9 mouse cellular contexts compared by ENCODE assay signal in the genomic region with DNA sequence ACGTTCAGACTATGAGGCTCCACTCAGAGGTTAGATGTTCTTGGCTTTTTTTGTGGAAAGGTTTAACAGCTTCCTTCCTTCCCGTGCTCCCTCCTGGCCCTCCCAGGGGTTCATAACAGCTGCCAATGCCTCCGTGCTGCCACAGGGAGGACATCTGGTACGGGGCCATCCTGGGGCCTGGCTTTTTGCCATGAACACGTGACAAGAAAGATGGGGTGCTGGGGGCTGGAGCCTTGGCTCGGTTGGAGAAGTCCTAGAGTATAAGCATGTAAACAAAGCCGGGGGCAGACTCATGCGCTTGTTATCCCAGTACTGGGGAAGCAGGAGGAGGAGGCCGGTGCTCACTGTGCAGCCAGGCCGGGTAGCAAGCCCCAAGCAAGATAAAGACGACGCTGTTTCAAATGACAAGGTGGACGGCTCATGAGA.
A peak's percentile ranks its signal among the peaks of the same experiment; 100 is the strongest.
DNase-seq lines count a peak whose midpoint lies in the region; ATAC-seq lines count a peak whose summit lies in the region.
"Had no signal": no experiment of that assay in that cellular context is flagged by ENCODE, and none has a peak within 500 bp of the region (broad histone marks: within the 10 kb centered on the region; RNA-seq: fewer than 3 reads in every experiment).

No protein-coding gene starts in this region.

- ATAC-seq in forebrain, embryonic 11.5 days (replicated peaks; ENCODE audit: low FRiP score): no peak
- peak; percentile 77 for ATAC-seq in intestine, embryonic 15.5 days
- no peak for ATAC-seq in neural tube, embryonic 11.5 days (ENCODE audit: insufficient read depth, low FRiP score, low TSS enrichment)

- H3K27ac ChIP-seq in forebrain, embryonic 10.5 days: peak overlapping the region; percentile 71
- no peak overlapping the region for H3K27ac ChIP-seq in forebrain, embryonic 11.5 days (ENCODE audit: low read depth, low read length)
- peak overlapping the region; percentile 70 for H3K27ac ChIP-seq in intestine, embryonic 15.5 days
- no peak overlapping the region for H3K27ac ChIP-seq in neural tube, embryonic 11.5 days (ENCODE audit: low read depth, low read length)

- H3K4me2 ChIP-seq in forebrain, embryonic 11.5 days (ENCODE audit: low read depth, low read length, severe bottlenecking): no peak overlapping the region
- H3K4me2 ChIP-seq in intestine, embryonic 15.5 days (replicated peaks): 0 out of 2 replicates have a peak overlapping the region, but pooled peaks have one; percentile 9
- no peak overlapping the region for H3K4me2 ChIP-seq in neural tube, embryonic 11.5 days (ENCODE audit: low read depth)

- H3K9me3 ChIP-seq in forebrain, embryonic 10.5 days: peaks cover 5% of the 10 kb centered on the region; the same call in 1 of the 2 replicates
- no peaks in the 10 kb centered on the region for H3K9me3 ChIP-seq in forebrain, embryonic 11.5 days (ENCODE audit: control insufficient read depth, low read length)
- no peaks in the 10 kb centered on the region for H3K9me3 ChIP-seq in intestine, embryonic 15.5 days
- no peaks in the 10 kb centered on the region for H3K9me3 ChIP-seq in neural tube, embryonic 11.5 days (ENCODE audit: control insufficient read depth, low read length)

- WGBS in forebrain, embryonic 10.5 days: 79% methylated on average over 13 of the region's 13 CpGs
- WGBS in forebrain, embryonic 11.5 days: 62% methylated on average over 13 of the region's 13 CpGs
- 22% methylated on average over 13 of the region's 13 CpGs for WGBS in intestine, embryonic 15.5 days
- 46% methylated on average over 13 of the region's 13 CpGs for WGBS in neural tube, embryonic 11.5 days

- H3K4me3 ChIP-seq in forebrain, embryonic 10.5 days: no peak overlapping the region
- H3K4me3 ChIP-seq in forebrain, embryonic 11.5 days (ENCODE audit: low read depth, low read length): no peak overlapping the region
- no peak overlapping the region for H3K4me3 ChIP-seq in intestine, embryonic 15.5 days (replicated peaks)
- H3K4me3 ChIP-seq in neural tube, embryonic 11.5 days (ENCODE audit: low read depth, low read length): no peak overlapping the region

- H3K4me1 ChIP-seq in forebrain, embryonic 10.5 days: peaks cover 28% of the 10 kb centered on the region
- peaks cover 3% of the 10 kb centered on the region for H3K4me1 ChIP-seq in forebrain, embryonic 11.5 days (replicated peaks; ENCODE audit: control insufficient read depth, insufficient read depth, low read length)
- peaks cover 19% of the 10 kb centered on the region; the same call in 1 of the 2 replicates for H3K4me1 ChIP-seq in intestine, embryonic 15.5 days (replicated peaks)
- H3K4me1 ChIP-seq in neural tube, embryonic 11.5 days (ENCODE audit: control insufficient read depth, insufficient read depth, low read length): peaks cover 8% of the 10 kb centered on the region

- no peak for DNase-seq in forebrain, embryonic 10.5 days (ENCODE audit: extremely low spot score, low spot score)
- no peak for DNase-seq in forebrain, embryonic 11.5 days (ENCODE audit: low spot score)
- DNase-seq in cerebellum, adult 8-10 months: peak; percentile 16
- DNase-seq in heart, adult 11 months: peak; percentile 99
- DNase-seq in lung, adult 18-20 months: peak; percentile 84 to 88
- peak; percentile 28 for DNase-seq in neural tube, embryonic 11.5 days (ENCODE audit: low spot score)
- no peak for DNase-seq in frontal cortex, postnatal 36 days (ENCODE audit: low spot score in 2 of 2)

- H3K9ac ChIP-seq in forebrain, embryonic 11.5 days (ENCODE audit: low read length): no peak overlapping the region
- H3K9ac ChIP-seq in intestine, embryonic 15.5 days: no peak overlapping the region
- H3K9ac ChIP-seq in neural tube, embryonic 11.5 days (ENCODE audit: low read length): no peak overlapping the region

- no peaks in the 10 kb centered on the region for H3K27me3 ChIP-seq in forebrain, embryonic 10.5 days (ENCODE audit: poor library complexity, severe bottlenecking)
- H3K27me3 ChIP-seq in forebrain, embryonic 11.5 days (ENCODE audit: control insufficient read depth, insufficient read depth, low read length): no peaks in the 10 kb centered on the region
- no peaks in the 10 kb centered on the region for H3K27me3 ChIP-seq in intestine, embryonic 15.5 days (replicated peaks)
- no peaks in the 10 kb centered on the region for H3K27me3 ChIP-seq in neural tube, embryonic 11.5 days (ENCODE audit: control insufficient read depth, insufficient read depth, low read length)
- H3K27me3 ChIP-seq: CH12.LX had no signal

- H3K36me3 ChIP-seq in forebrain, embryonic 10.5 days (replicated peaks): no peaks in the 10 kb centered on the region
- no peaks in the 10 kb centered on the region for H3K36me3 ChIP-seq in forebrain, embryonic 11.5 days (ENCODE audit: control insufficient read depth, insufficient read depth, low read length)
- H3K36me3 ChIP-seq in intestine, embryonic 15.5 days: no peaks in the 10 kb centered on the region
- H3K36me3 ChIP-seq in neural tube, embryonic 11.5 days (ENCODE audit: control insufficient read depth, insufficient read depth, low read length): no peaks in the 10 kb centered on the region

Comparison
In these comparisons a context has a peak if more than half of its experiments do, and no peak if none do; other contexts are left out.
1. H3K27ac ChIP-seq: peak in forebrain, embryonic 10.5 days (single experiment) and intestine, embryonic 15.5 days (single experiment); none in forebrain, embryonic 11.5 days (single experiment) and neural tube, embryonic 11.5 days (single experiment).
2. DNase-seq: peak in cerebellum, adult 8-10 months (single experiment), heart, adult 11 months (single experiment), lung, adult 18-20 months (2 of 2) and neural tube, embryonic 11.5 days (single experiment); none in forebrain, embryonic 10.5 days (single experiment), forebrain, embryonic 11.5 days (single experiment) and frontal cortex, postnatal 36 days (0 of 2).